Mouse (Mus musculus): ENCODE measurements around the gene Fhad1.

DNA sequence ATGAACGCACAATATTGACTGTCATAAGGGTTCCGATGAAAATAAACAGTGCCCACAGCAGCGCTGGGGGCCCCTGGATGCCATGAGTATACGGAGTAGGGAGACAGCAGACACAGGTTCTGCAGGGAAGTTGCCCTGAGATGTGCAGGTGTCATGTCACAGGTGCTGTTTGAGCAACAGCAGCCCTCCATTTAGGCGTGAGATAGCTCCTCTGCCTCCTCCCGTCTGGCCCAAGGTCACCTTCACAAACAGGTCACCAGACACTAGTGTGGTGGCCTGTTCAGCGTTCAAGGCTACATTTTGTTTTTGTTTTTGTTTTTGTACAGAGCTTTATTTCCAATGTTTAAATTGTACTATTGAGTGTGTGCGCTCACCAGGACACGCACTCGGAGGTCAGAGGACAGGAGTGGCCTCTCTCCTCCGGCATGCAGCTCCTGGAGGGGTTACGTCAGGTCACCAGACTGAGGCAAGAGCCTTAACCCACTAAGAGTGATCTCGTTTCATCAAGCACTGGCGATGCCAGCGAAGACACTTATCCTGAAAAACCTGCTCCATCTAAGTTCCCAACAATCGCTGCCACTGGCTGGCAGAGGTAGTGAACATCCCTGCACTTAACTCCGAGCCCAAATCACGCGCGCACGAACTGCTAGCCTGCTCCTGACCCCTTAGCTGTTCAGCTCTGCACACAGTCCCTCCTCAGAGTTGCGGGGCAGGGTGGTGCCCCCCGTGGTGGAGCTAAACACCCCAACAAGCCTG, 46.8 kb upstream of the Fhad1 start:
- TF ChIP-seq GATA1 (IDR thresholded peaks at IDR 0.05; ENCODE audit: borderline replicate concordance, low read length) (no peak), FLI1 (IDR thresholded peaks at IDR 0.05; ENCODE audit: low read length) (no peak)
